Mouse (Mus musculus) liver, adult 2 months (tissue): ENCODE results near the gene Klhl7. TPM values are rescaled to one million over a fixed set of nuclear protein-coding genes. Genes with fewer than 3 reads are reported as not detected.

ENCODE experiments used
- DNase-seq: peaks from one replicate; pipeline ENCODE4 v3.0.0-alpha.2; 2011; ENCODE audit warnings: low read depth, low spot score; ENCODE audit errors: extremely low read depth
- H3K27ac ChIP-seq: fragments of 200-500 bp; replicated peaks from 2 replicates; pipeline ENCODE4 v1.5.1; 2012; ENCODE audit warnings: low read depth, mild to moderate bottlenecking, control low read depth, inconsistent platforms, low read length; ENCODE audit not compliant: insufficient read depth
- H3K27me3 ChIP-seq: fragments of 200-500 bp; 2 replicates; pipeline ENCODE4 v1.6.1; 2012; ENCODE audit warnings: mild to moderate bottlenecking, moderate library complexity, low read length, inconsistent platforms; ENCODE audit not compliant: control insufficient read depth, insufficient read depth
- H3K36me3 ChIP-seq: fragments of 200-500 bp; 2 replicates; pipeline ENCODE4 v1.6.1; 2012; ENCODE audit warnings: low read length, inconsistent platforms; ENCODE audit not compliant: control insufficient read depth, insufficient read depth
- H3K4me1 ChIP-seq: fragments of 200-500 bp; 2 replicates; pipeline ENCODE4 v1.6.1; 2011; ENCODE audit warnings: low read length; ENCODE audit not compliant: control insufficient read depth, insufficient read depth
- H3K4me3 ChIP-seq: fragments of 200-500 bp; 2 replicates; pipeline ENCODE4 v1.5.1; 2011; ENCODE audit warnings: low read depth, mild to moderate bottlenecking, control low read depth, low read length, moderate library complexity; ENCODE audit not compliant: insufficient read depth
- H3K79me2 ChIP-seq: fragments of 200-500 bp; 2 replicates; pipeline ENCODE4 v1.6.1; 2012; ENCODE audit warnings: inconsistent platforms, mild to moderate bottlenecking, low read length, moderate library complexity; ENCODE audit not compliant: control insufficient read depth, insufficient read depth
- H3K9ac ChIP-seq: fragments of 200-500 bp; 2 replicates; pipeline ENCODE4 v1.6.1; 2012; ENCODE audit warnings: low read depth, mild to moderate bottlenecking, control low read depth, inconsistent platforms, low read length
- CTCF ChIP-seq: fragments of 200-500 bp; IDR thresholded peaks from 2 replicates; pipeline ENCODE4 v1.5.1; 2011; ENCODE audit warnings: low read depth, low read length, control low read depth
- POLR2A ChIP-seq: fragments of 200-500 bp; IDR thresholded peaks from 2 replicates; pipeline ENCODE4 v1.6.1; 2011; ENCODE audit warnings: low read length, control low read depth; ENCODE audit not compliant: insufficient read depth; ENCODE audit errors: extremely low read depth
- WGBS: fragments of 180-500 bp; shearing (Covaris S2); methylation state at CpG from one replicate; pipeline ENCODE4 v1.1.7; 2018; 5-methylcytosine and 5-hydroxymethylcytosine counted together
- polyA plus RNA-seq: library from polyadenylated mRNA; depleted of rRNA; stranded (reverse); fragments of >200 nt; gene quantifications from 2 replicates; pipeline ENCODE4 v1.2.3, GENCODE M21; 2012
- total RNA-seq: library from RNA; depleted of rRNA; stranded (reverse); fragments of >200 nt; gene quantifications from 2 replicates; pipeline ENCODE4 v1.2.3, GENCODE M21; 2014

The Klhl7 gene
- total and polyA plus RNA-seq, 2 experiments: 1.5 to 16.0 TPM

- no peaks in the 10 kb centered on the region for H3K36me3 ChIP-seq
- H3K79me2 ChIP-seq: peaks cover 24% of the 10 kb centered on the region; the same call in 1 of the 2 replicates
- 71% methylated on average over 3 of the region's 3 CpGs for WGBS
- no peaks in the 10 kb centered on the region for H3K4me1 ChIP-seq
- TF ChIP-seq CTCF: no peak
- no peak for TF ChIP-seq POLR2A
- no peak overlapping the region for H3K27ac ChIP-seq
- no peaks in the 10 kb centered on the region for H3K27me3 ChIP-seq
- no peak for DNase-seq
- H3K9ac ChIP-seq: no peak overlapping the region
- H3K4me3 ChIP-seq: no peak overlapping the region
Measured at GRCm38 (mm10) chr5:24107740-24108098, 7.3 kb downstream of the Klhl7 start.

- WGBS: 79% methylated on average over 5 of the region's 5 CpGs
- no peaks in the 10 kb centered on the region for H3K4me1 ChIP-seq
- no peaks in the 10 kb centered on the region for H3K36me3 ChIP-seq
- no peak overlapping the region for H3K4me3 ChIP-seq
- peak; percentile 15 for DNase-seq
- peaks cover 18% of the 10 kb centered on the region; the same call in 1 of the 2 replicates for H3K79me2 ChIP-seq
- H3K27me3 ChIP-seq: no peaks in the 10 kb centered on the region
- TF ChIP-seq CTCF: no peak
- TF ChIP-seq POLR2A: no peak
- H3K27ac ChIP-seq: no peak overlapping the region
- H3K9ac ChIP-seq: no peak overlapping the region
Measured at GRCm38 (mm10) chr5:24110068-24110467, 9.7 kb downstream of the Klhl7 start.

- H3K27ac ChIP-seq: no peak overlapping the region
- peaks cover 15% of the 10 kb centered on the region; the same call in 1 of the 2 replicates for H3K79me2 ChIP-seq
- H3K27me3 ChIP-seq: no peaks in the 10 kb centered on the region
- no peaks in the 10 kb centered on the region for H3K4me1 ChIP-seq
- no peak overlapping the region for H3K9ac ChIP-seq
- no peak for TF ChIP-seq CTCF
- TF ChIP-seq POLR2A: no peak
- H3K4me3 ChIP-seq: no peak overlapping the region
- no peak for DNase-seq
- no peaks in the 10 kb centered on the region for H3K36me3 ChIP-seq
- WGBS: 92% methylated on average over 12 of the region's 12 CpGs
Measured at GRCm38 (mm10) chr5:24112116-24112903, 11.9 kb downstream of the Klhl7 start.

- Histone ChIP-seq H3K79me2 (peaks cover 2% of the 10 kb centered on the region; the same call in 1 of the 2 replicates), H3K4me3 (no peak overlapping the region)
- whole genome bisulfite sequencing: 98% methylated on average over 2 of the region's 2 CpGs
Measured at GRCm38 (mm10) chr5:24122221-24122620, 21.8 kb downstream of the Klhl7 start.

GRCm38 (mm10) chr5:24124175-24124574, 23.8 kb downstream of the Klhl7 start:
- Histone ChIP-seq H3K9ac (no peak overlapping the region), H3K27me3 (no peaks in the 10 kb centered on the region), H3K27ac (no peak overlapping the region), H3K4me1 (no peaks in the 10 kb centered on the region), H3K79me2 (peaks cover 2% of the 10 kb centered on the region; the same call in 1 of the 2 replicates), H3K36me3 (no peaks in the 10 kb centered on the region; the same call in 1 of the 2 replicates), H3K4me3 (no peak overlapping the region)
- no peak for DNase-seq
- TF ChIP-seq CTCF (no peak), POLR2A (no peak)
- 97% methylated on average over 1 of the region's 1 CpGs for WGBS

More at GRCm38 (mm10) chr5:24122221-24122620, 21.8 kb downstream of the Klhl7 start:
- DNase-seq: no peak
- H3K27ac ChIP-seq: no peak overlapping the region
- H3K9ac ChIP-seq: no peak overlapping the region
- H3K36me3 ChIP-seq: no peaks in the 10 kb centered on the region
- TF ChIP-seq POLR2A: no peak
- no peak for TF ChIP-seq CTCF
- H3K27me3 ChIP-seq: no peaks in the 10 kb centered on the region
- H3K4me1 ChIP-seq: no peaks in the 10 kb centered on the region

- Histone ChIP-seq H3K79me2 (no peaks in the 10 kb centered on the region; the same call in 1 of the 2 replicates), H3K4me1 (no peaks in the 10 kb centered on the region), H3K27me3 (no peaks in the 10 kb centered on the region), H3K36me3 (no peaks in the 10 kb centered on the region; the same call in 1 of the 2 replicates), H3K9ac (no peak overlapping the region), H3K27ac (no peak overlapping the region), H3K4me3 (no peak overlapping the region)
- WGBS: 91% methylated on average over 3 of the region's 3 CpGs
- DNase-seq: no peak
- TF ChIP-seq CTCF (no peak), POLR2A (no peak)
Measured at GRCm38 (mm10) chr5:24124579-24125276, 24.3 kb downstream of the Klhl7 start.
